Mouse (Mus musculus): ENCODE measurements around the gene Fndc4. TPM values are rescaled to one million over a fixed set of nuclear protein-coding genes. Genes with fewer than 3 reads are reported as not detected.

The Fndc4 gene
- total and polyA plus RNA-seq, 3 experiments = 0.32 TPM; not detected in 2

DNA sequence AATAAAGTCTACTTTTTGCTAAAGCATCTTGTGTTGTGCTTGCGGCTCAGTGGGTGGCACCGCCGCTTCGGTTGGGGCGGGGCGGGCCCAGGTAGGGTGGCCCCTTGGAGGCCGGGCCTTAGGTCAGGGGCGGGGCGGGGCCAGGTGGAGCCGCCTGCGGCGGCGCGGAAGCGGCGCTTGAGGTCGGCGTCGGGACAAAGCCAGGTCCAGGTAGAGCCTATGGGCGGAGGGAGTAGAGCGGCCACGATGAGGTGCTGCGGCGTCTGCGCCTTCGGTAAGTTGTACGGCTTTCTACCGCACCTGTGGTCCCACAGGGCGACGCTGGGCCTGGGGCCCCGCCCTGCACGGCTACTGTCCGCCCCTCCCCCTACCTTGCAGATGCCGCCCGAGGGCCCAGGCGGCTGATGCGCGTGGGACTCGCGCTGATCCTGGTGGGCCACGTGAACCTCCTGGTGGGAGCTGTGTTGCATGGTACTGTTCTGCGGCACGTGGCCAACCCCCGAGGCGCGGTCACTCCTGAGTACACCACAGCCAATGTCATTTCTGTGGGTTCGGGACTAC, 44.3 kb downstream of the Fndc4 start, which contains the start of gene Krtcap3:
TSS of gene Krtcap3 (plus strand) at position 151 of the 561 bp plus-strand sequence.
- Histone ChIP-seq H3K9ac (ENCODE audit: control insufficient read depth, low read depth, low read length, poor library complexity, severe bottlenecking) (no peak within 1 kb of the TSS), H3K27ac (ENCODE audit: control insufficient read depth, low read depth, low read length) (no peak within 1 kb of the TSS), H3K36me3 (ENCODE audit: control insufficient read depth in 1 of 2, insufficient read depth in 2 of 2, low read length in 2 of 2) (peaks cover 0 to 15% of the 10 kb centered on the region in 2 experiments; a peak in 2 of 4 replicates), H3K27me3 (ENCODE audit: control insufficient read depth in 1 of 2, insufficient read depth in 2 of 2, low read length in 2 of 2) (no peaks in the 10 kb centered on the region), H3K79me2 (ENCODE audit: control insufficient read depth, insufficient read depth, low read length, poor library complexity) (no peaks in the 10 kb centered on the region), H3K4me1 (ENCODE audit: control insufficient read depth in 1 of 2, insufficient read depth in 2 of 2, low read length in 2 of 2) (no peaks in the 10 kb centered on the region), H3K9me3 (replicated peaks; ENCODE audit: insufficient read depth, low read length) (no peaks in the 10 kb centered on the region), H3K4me3 (ENCODE audit: control insufficient read depth in 1 of 2, insufficient read depth in 1 of 2, low read depth in 2 of 2, low read length in 2 of 2) (no peak within 1 kb of the TSS)
- no peak for DNase-seq (ENCODE audit: low read depth, low spot score)
- TF ChIP-seq KAT2A (conservative IDR thresholded peaks at IDR 0.05; ENCODE audit: low read depth, low read length) (no peak), CTCF (IDR thresholded peaks at IDR 0.05 in 2 of 3, conservative IDR thresholded peaks at IDR 0.05 in 1 of 3; ENCODE audit: control insufficient read depth in 1 of 3, insufficient read depth in 1 of 3, low read depth in 2 of 3, low read length in 3 of 3, poor library complexity in 1 of 3, severe bottlenecking in 1 of 3) (no peak), HCFC1 (IDR thresholded peaks at IDR 0.05; ENCODE audit: low read depth, low read length) (no peak), NRF1 (IDR thresholded peaks at IDR 0.05; ENCODE audit: insufficient read depth, low read depth, low read length, poor library complexity, severe bottlenecking) (no peak), POLR2A (IDR thresholded peaks at IDR 0.05; ENCODE audit: control insufficient read depth in 1 of 2, insufficient read depth in 1 of 2, low read depth in 1 of 2, low read length in 2 of 2, poor library complexity in 1 of 2) (no peak), JUND (IDR thresholded peaks at IDR 0.05; ENCODE audit: low read depth, low read length) (no peak), RAD21 (IDR thresholded peaks at IDR 0.05; ENCODE audit: low read depth, low read length) (no peak), GABPA (IDR thresholded peaks at IDR 0.05; ENCODE audit: low read depth, low read length) (no peak), MAX (IDR thresholded peaks at IDR 0.05; ENCODE audit: low read length) (no peak), TAL1 (IDR thresholded peaks at IDR 0.05; ENCODE audit: low read length) (no peak), ZKSCAN1 (IDR thresholded peaks at IDR 0.05; ENCODE audit: low read depth, low read length) (no peak), TCF12 (IDR thresholded peaks at IDR 0.05; ENCODE audit: low read depth, low read length) (no peak), MAZ (IDR thresholded peaks at IDR 0.05; ENCODE audit: low read depth, low read length) (no peak), ZNF384 (IDR thresholded peaks at IDR 0.05; ENCODE audit: low read depth, low read length) (no peak), SIN3A (IDR thresholded peaks at IDR 0.05; ENCODE audit: low read length) (no peak), USF1 (IDR thresholded peaks at IDR 0.05; ENCODE audit: low read depth, low read length) (no peak), MAFK (IDR thresholded peaks at IDR 0.05; ENCODE audit: borderline replicate concordance, low read depth, low read length) (no peak)

DNA sequence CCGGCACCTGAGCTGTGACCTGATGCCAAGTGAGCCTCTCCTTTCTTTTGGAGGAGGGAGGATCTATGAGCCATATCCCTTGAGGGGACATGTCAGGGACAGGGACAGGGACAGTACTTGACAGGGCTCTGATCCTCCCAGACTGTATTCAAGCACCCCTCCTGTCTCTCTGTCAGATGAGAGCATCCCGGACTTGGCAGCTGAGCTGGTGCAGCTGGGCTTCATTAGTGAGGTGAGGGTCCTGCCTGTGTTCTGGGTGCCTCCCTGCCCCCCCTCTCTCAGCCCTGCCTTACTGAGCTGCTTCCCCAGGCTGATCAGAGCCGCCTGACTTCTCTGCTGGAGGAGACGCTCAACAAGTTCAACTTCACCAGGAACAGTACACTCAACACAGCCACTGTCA, 45.2 kb downstream of the Fndc4 start:
- H3K36me3 ChIP-seq (ENCODE audit: control insufficient read depth in 1 of 2, insufficient read depth in 2 of 2, low read length in 2 of 2) = peaks cover 0 to 19% of the 10 kb centered on the region in 2 experiments; a peak in 2 of 4 replicates
- H3K4me1 ChIP-seq (ENCODE audit: control insufficient read depth in 1 of 2, insufficient read depth in 2 of 2, low read length in 2 of 2) = no peaks in the 10 kb centered on the region
- DNase-seq (ENCODE audit: low read depth, low spot score) = no peak
- TF ChIP-seq MEF2A (IDR thresholded peaks at IDR 0.05; ENCODE audit: extremely low read depth, insufficient replicate concordance, low read depth, low read length, poor library complexity, severe bottlenecking) (no peak), MAX (IDR thresholded peaks at IDR 0.05; ENCODE audit: low read length) (no peak), ELF1 (IDR thresholded peaks at IDR 0.05; ENCODE audit: low read depth, low read length) (no peak)
- no peak overlapping the region for H3K9ac ChIP-seq (ENCODE audit: control insufficient read depth, low read depth, low read length, poor library complexity, severe bottlenecking)
- H3K27ac ChIP-seq (ENCODE audit: control insufficient read depth, low read depth, low read length) = no peak overlapping the region
- H3K27me3 ChIP-seq (ENCODE audit: control insufficient read depth in 1 of 2, insufficient read depth in 2 of 2, low read length in 2 of 2) = no peaks in the 10 kb centered on the region
- H3K9me3 ChIP-seq (replicated peaks; ENCODE audit: insufficient read depth, low read length) = no peaks in the 10 kb centered on the region
- no peak overlapping the region for H3K4me3 ChIP-seq (ENCODE audit: control insufficient read depth in 1 of 2, insufficient read depth in 1 of 2, low read depth in 2 of 2, low read length in 2 of 2)
- H3K79me2 ChIP-seq (ENCODE audit: control insufficient read depth, insufficient read depth, low read length, poor library complexity) = no peaks in the 10 kb centered on the region

Other genes with a start within 250 kb of the Fndc4 start
- gene Atraid, start 247.8 kb downstream of the Fndc4 start, total RNA-seq (2012; rRNA removed) = 31.7 and 37.2 TPM in 2 replicates
- gene Atraid, start 247.8 kb downstream of the Fndc4 start, polyA plus RNA-seq (2012; ENCODE audit: insufficient read depth in 1 of 2, insufficient read length in 2 of 2, low read depth in 1 of 2, low replicate concordance in 2 of 2, missing spikeins in 1 of 2) = 10 to 100 TPM in 1 of 2 experiments, not detected in 1; 58.0 TPM
- 25.6 and 34.5 TPM in 2 replicates for gene Slc5a6, start 247.2 kb downstream of the Fndc4 start, total RNA-seq (2012; rRNA removed)
- 10 to 100 TPM in 1 of 2 experiments, not detected in 1; 41.7 TPM for gene Slc5a6, start 247.2 kb downstream of the Fndc4 start, polyA plus RNA-seq (2012; ENCODE audit: insufficient read depth in 1 of 2, insufficient read length in 2 of 2, low read depth in 1 of 2, low replicate concordance in 2 of 2, missing spikeins in 1 of 2)
- gene Cad, start 241.3 kb downstream of the Fndc4 start, total RNA-seq (2012; rRNA removed) = 213 and 228 TPM in 2 replicates
- 100 to 1,000 TPM; 254 to 383 TPM for gene Cad, start 241.3 kb downstream of the Fndc4 start, polyA plus RNA-seq (2012; ENCODE audit: insufficient read depth in 1 of 2, insufficient read length in 2 of 2, low read depth in 1 of 2, low replicate concordance in 2 of 2, missing spikeins in 1 of 2)
- gene Dnajc5g, start 189.8 kb downstream of the Fndc4 start, total RNA-seq (2012; rRNA removed) = not detected in 2 replicates
- not detected for gene Dnajc5g, start 189.8 kb downstream of the Fndc4 start, polyA plus RNA-seq (2012; ENCODE audit: insufficient read depth in 1 of 2, insufficient read length in 2 of 2, low read depth in 1 of 2, low replicate concordance in 2 of 2, missing spikeins in 1 of 2)
- not detected in 2 replicates for gene Slc30a3, start 187.8 kb downstream of the Fndc4 start, total RNA-seq (2012; rRNA removed)
- gene Slc30a3, start 187.8 kb downstream of the Fndc4 start, polyA plus RNA-seq (2012; ENCODE audit: insufficient read depth in 1 of 2, insufficient read length in 2 of 2, low read depth in 1 of 2, low replicate concordance in 2 of 2, missing spikeins in 1 of 2) = not detected
- not detected in 2 replicates for gene Trim54, start 179.4 kb downstream of the Fndc4 start, total RNA-seq (2012; rRNA removed)
- not detected for gene Trim54, start 179.4 kb downstream of the Fndc4 start, polyA plus RNA-seq (2012; ENCODE audit: insufficient read depth in 1 of 2, insufficient read length in 2 of 2, low read depth in 1 of 2, low replicate concordance in 2 of 2, missing spikeins in 1 of 2)
- gene Ucn, start 157.3 kb downstream of the Fndc4 start, total RNA-seq (2012; rRNA removed) = not detected in 2 replicates
- gene Ucn, start 157.3 kb downstream of the Fndc4 start, polyA plus RNA-seq (2012; ENCODE audit: insufficient read depth in 1 of 2, insufficient read length in 2 of 2, low read depth in 1 of 2, low replicate concordance in 2 of 2, missing spikeins in 1 of 2) = not detected
- gene Mpv17, start 141.8 kb downstream of the Fndc4 start, total RNA-seq (2012; rRNA removed) = 25.4 and 25.8 TPM in 2 replicates
- 10 to 100 TPM in 1 of 2 experiments, not detected in 1; 49.9 TPM for gene Mpv17, start 141.8 kb downstream of the Fndc4 start, polyA plus RNA-seq (2012; ENCODE audit: insufficient read depth in 1 of 2, insufficient read length in 2 of 2, low read depth in 1 of 2, low replicate concordance in 2 of 2, missing spikeins in 1 of 2)
- 5.0 and 5.8 TPM in 2 replicates for gene Gm29609, start 116.2 kb downstream of the Fndc4 start, total RNA-seq (2012; rRNA removed)
- gene Gm29609, start 116.2 kb downstream of the Fndc4 start, polyA plus RNA-seq (2012; ENCODE audit: insufficient read depth in 1 of 2, insufficient read length in 2 of 2, low read depth in 1 of 2, low replicate concordance in 2 of 2, missing spikeins in 1 of 2) = 1 to 10 TPM in 1 of 2 experiments, not detected in 1; 6.4 TPM
- 46.7 and 50.9 TPM in 2 replicates for gene Gtf3c2, start 115.9 kb downstream of the Fndc4 start, total RNA-seq (2012; rRNA removed)
- 100 to 1,000 TPM in 1 of 2 experiments, not detected in 1; 129 TPM for gene Gtf3c2, start 115.9 kb downstream of the Fndc4 start, polyA plus RNA-seq (2012; ENCODE audit: insufficient read depth in 1 of 2, insufficient read length in 2 of 2, low read depth in 1 of 2, low replicate concordance in 2 of 2, missing spikeins in 1 of 2)
- gene Snx17, start 102.9 kb downstream of the Fndc4 start, total RNA-seq (2012; rRNA removed) = 67.3 and 85.1 TPM in 2 replicates
- 10 to 100 TPM in 1 of 2 experiments, not detected in 1; 85.6 TPM for gene Snx17, start 102.9 kb downstream of the Fndc4 start, polyA plus RNA-seq (2012; ENCODE audit: insufficient read depth in 1 of 2, insufficient read length in 2 of 2, low read depth in 1 of 2, low replicate concordance in 2 of 2, missing spikeins in 1 of 2)
- gene Eif2b4, start 102.7 kb downstream of the Fndc4 start, total RNA-seq (2012; rRNA removed) = 126 and 151 TPM in 2 replicates
- 100 to 1,000 TPM in 1 of 2 experiments, not detected in 1; 282 TPM for gene Eif2b4, start 102.7 kb downstream of the Fndc4 start, polyA plus RNA-seq (2012; ENCODE audit: insufficient read depth in 1 of 2, insufficient read length in 2 of 2, low read depth in 1 of 2, low replicate concordance in 2 of 2, missing spikeins in 1 of 2)
- gene Zfp513, start 93.8 kb downstream of the Fndc4 start, total RNA-seq (2012; rRNA removed) = 6.0 and 7.0 TPM in 2 replicates
- 10 to 100 TPM in 1 of 2 experiments, not detected in 1; 15.2 TPM for gene Zfp513, start 93.8 kb downstream of the Fndc4 start, polyA plus RNA-seq (2012; ENCODE audit: insufficient read depth in 1 of 2, insufficient read length in 2 of 2, low read depth in 1 of 2, low replicate concordance in 2 of 2, missing spikeins in 1 of 2)
- 374 and 408 TPM in 2 replicates for gene Ppm1g, start 75.4 kb downstream of the Fndc4 start, total RNA-seq (2012; rRNA removed)
- gene Ppm1g, start 75.4 kb downstream of the Fndc4 start, polyA plus RNA-seq (2012; ENCODE audit: insufficient read depth in 1 of 2, insufficient read length in 2 of 2, low read depth in 1 of 2, low replicate concordance in 2 of 2, missing spikeins in 1 of 2) = 100 to 1,000 TPM; 169 to 639 TPM
- 40.5 and 42.0 TPM in 2 replicates for gene Nrbp1, start 55.2 kb downstream of the Fndc4 start, total RNA-seq (2012; rRNA removed)
- 10 to 100 TPM in 1 of 2 experiments, not detected in 1; 55.2 TPM for gene Nrbp1, start 55.2 kb downstream of the Fndc4 start, polyA plus RNA-seq (2012; ENCODE audit: insufficient read depth in 1 of 2, insufficient read length in 2 of 2, low read depth in 1 of 2, low replicate concordance in 2 of 2, missing spikeins in 1 of 2)
- gene Gm9970, start 54.8 kb downstream of the Fndc4 start, total RNA-seq (2012; rRNA removed) = not detected in 2 replicates
- gene Gm9970, start 54.8 kb downstream of the Fndc4 start, polyA plus RNA-seq (2012; ENCODE audit: insufficient read depth in 1 of 2, insufficient read length in 2 of 2, low read depth in 1 of 2, low replicate concordance in 2 of 2, missing spikeins in 1 of 2) = under 1 TPM in 1 of 2 experiments, not detected in 1; 0.24 TPM
- gene Krtcap3, start 44.4 kb downstream of the Fndc4 start, total RNA-seq (2012; rRNA removed) = 1.2 and 1.3 TPM in 2 replicates
- gene Krtcap3, start 44.4 kb downstream of the Fndc4 start, polyA plus RNA-seq (2012; ENCODE audit: insufficient read depth in 1 of 2, insufficient read length in 2 of 2, low read depth in 1 of 2, low replicate concordance in 2 of 2, missing spikeins in 1 of 2) = 1 to 10 TPM in 1 of 2 experiments, not detected in 1; 3.3 TPM
- 13.5 and 15.3 TPM in 2 replicates for gene Ift172, start 5.0 kb downstream of the Fndc4 start, total RNA-seq (2012; rRNA removed)
- gene Ift172, start 5.0 kb downstream of the Fndc4 start, polyA plus RNA-seq (2012; ENCODE audit: insufficient read depth in 1 of 2, insufficient read length in 2 of 2, low read depth in 1 of 2, low replicate concordance in 2 of 2, missing spikeins in 1 of 2) = 10 to 100 TPM in 1 of 2 experiments, not detected in 1; 21.8 TPM
- gene Gckr, start 1.4 kb upstream of the Fndc4 start, total RNA-seq (2012; rRNA removed) = 0.04 TPM in 1 of 2 replicates, not detected in the other
- under 1 TPM in 1 of 2 experiments, not detected in 1; 0.19 TPM for gene Gckr, start 1.4 kb upstream of the Fndc4 start, polyA plus RNA-seq (2012; ENCODE audit: insufficient read depth in 1 of 2, insufficient read length in 2 of 2, low read depth in 1 of 2, low replicate concordance in 2 of 2, missing spikeins in 1 of 2)
- gene Zfp512, start 156.4 kb upstream of the Fndc4 start, total RNA-seq (2012; rRNA removed) = 32.9 and 36.6 TPM in 2 replicates
- 10 to 100 TPM in 1 of 2 experiments, not detected in 1; 47.0 TPM for gene Zfp512, start 156.4 kb upstream of the Fndc4 start, polyA plus RNA-seq (2012; ENCODE audit: insufficient read depth in 1 of 2, insufficient read length in 2 of 2, low read depth in 1 of 2, low replicate concordance in 2 of 2, missing spikeins in 1 of 2)
- gene 4930548H24Rik, start 189.7 kb upstream of the Fndc4 start, total RNA-seq (2012; rRNA removed) = 0.13 and 0.15 TPM in 2 replicates
- gene 4930548H24Rik, start 189.7 kb upstream of the Fndc4 start, polyA plus RNA-seq (2012; ENCODE audit: insufficient read depth in 1 of 2, insufficient read length in 2 of 2, low read depth in 1 of 2, low replicate concordance in 2 of 2, missing spikeins in 1 of 2) = under 1 TPM in 1 of 2 experiments, not detected in 1; 0.13 TPM
- gene Gpn1, start 198.7 kb upstream of the Fndc4 start, total RNA-seq (2012; rRNA removed) = 59.0 and 75.6 TPM in 2 replicates
- gene Gpn1, start 198.7 kb upstream of the Fndc4 start, polyA plus RNA-seq (2012; ENCODE audit: insufficient read depth in 1 of 2, insufficient read length in 2 of 2, low read depth in 1 of 2, low replicate concordance in 2 of 2, missing spikeins in 1 of 2) = 100 to 1,000 TPM in 1 of 2 experiments, not detected in 1; 125 TPM
- gene Slc4a1ap, start 230.9 kb upstream of the Fndc4 start, total RNA-seq (2012; rRNA removed) = 37.6 and 41.7 TPM in 2 replicates
- 100 to 1,000 TPM in 1 of 2 experiments, 10 to 100 TPM in 1; 41.6 to 523 TPM for gene Slc4a1ap, start 230.9 kb upstream of the Fndc4 start, polyA plus RNA-seq (2012; ENCODE audit: insufficient read depth in 1 of 2, insufficient read length in 2 of 2, low read depth in 1 of 2, low replicate concordance in 2 of 2, missing spikeins in 1 of 2)
- 15.9 and 19.3 TPM in 2 replicates for gene Supt7l, start 231.7 kb upstream of the Fndc4 start, total RNA-seq (2012; rRNA removed)
- gene Supt7l, start 231.7 kb upstream of the Fndc4 start, polyA plus RNA-seq (2012; ENCODE audit: insufficient read depth in 1 of 2, insufficient read length in 2 of 2, low read depth in 1 of 2, low replicate concordance in 2 of 2, missing spikeins in 1 of 2) = 10 to 100 TPM in 1 of 2 experiments, not detected in 1; 23.6 TPM